Mouse (Mus musculus): Measurements from ENCODE around the gene Arsb.
"Not testable (repeated sequence)": the region's sequence is repeated elsewhere in the genome, so short reads cannot be mapped to it uniquely, and the experiment has no call there.

Gene Arsb

GRCm38 (mm10) chr13:93792945-93793642, 21.7 kb downstream of the Arsb start:
- DNase-seq (ENCODE audit: low spot score) = no peak

GRCm38 (mm10) chr13:93793643-93794182, 22.3 kb downstream of the Arsb start:
- no peak for DNase-seq (ENCODE audit: low spot score)

- no peak for DNase-seq (ENCODE audit: low spot score)
Observed at GRCm38 (mm10) chr13:93797011-93797600, 25.7 kb downstream of the Arsb start.

- not testable (repeated sequence) for DNase-seq (ENCODE audit: low spot score)
Observed at GRCm38 (mm10) chr13:93810311-93810710, 38.9 kb downstream of the Arsb start.

GRCm38 (mm10) chr13:93814081-93814480, 42.7 kb downstream of the Arsb start:
- no peak for DNase-seq (ENCODE audit: low spot score)

- no peak for DNase-seq (ENCODE audit: low spot score)
Observed at GRCm38 (mm10) chr13:93814676-93815075, 43.2 kb downstream of the Arsb start.

- DNase-seq (ENCODE audit: low spot score) = no peak
Observed at GRCm38 (mm10) chr13:93815128-93815527, 43.7 kb downstream of the Arsb start.

GRCm38 (mm10) chr13:93816127-93816526, 44.7 kb downstream of the Arsb start:
- DNase-seq (ENCODE audit: low spot score) = no peak

- no peak for DNase-seq (ENCODE audit: low spot score)
Observed at GRCm38 (mm10) chr13:93816688-93817331, 45.4 kb downstream of the Arsb start.

- DNase-seq (ENCODE audit: low spot score) = no peak
Observed at GRCm38 (mm10) chr13:93820173-93820572, 48.7 kb downstream of the Arsb start.

- no peak for DNase-seq (ENCODE audit: low spot score)
Observed at GRCm38 (mm10) chr13:93822001-93822400, 50.6 kb downstream of the Arsb start.

- no peak for DNase-seq (ENCODE audit: low spot score)
Observed at GRCm38 (mm10) chr13:93825792-93826558, 54.5 kb downstream of the Arsb start.

- DNase-seq (ENCODE audit: low spot score) = no peak
Observed at GRCm38 (mm10) chr13:93827745-93828144, 56.3 kb downstream of the Arsb start.

- no peak for DNase-seq (ENCODE audit: low spot score)
Observed at GRCm38 (mm10) chr13:93829565-93830293, 58.3 kb downstream of the Arsb start.

- DNase-seq (ENCODE audit: low spot score) = no peak
Observed at GRCm38 (mm10) chr13:93830294-93830645, 58.8 kb downstream of the Arsb start.

GRCm38 (mm10) chr13:93837481-93838225, 66.2 kb downstream of the Arsb start:
- no peak for DNase-seq (ENCODE audit: low spot score)

- DNase-seq (ENCODE audit: low spot score) = no peak
Observed at GRCm38 (mm10) chr13:93838431-93839136, 67.2 kb downstream of the Arsb start.

GRCm38 (mm10) chr13:93839137-93839630, 67.8 kb downstream of the Arsb start:
- DNase-seq (ENCODE audit: low spot score) = no peak

GRCm38 (mm10) chr13:93839721-93840120, 68.3 kb downstream of the Arsb start:
- DNase-seq (ENCODE audit: low spot score) = no peak

GRCm38 (mm10) chr13:93840146-93840545, 68.7 kb downstream of the Arsb start:
- no peak for DNase-seq (ENCODE audit: low spot score)

Data from testis, postnatal 10 days (tissue).